Mouse (Mus musculus) liver, embryonic 14.5 days (tissue): Measurements from ENCODE around the gene Creb3l2.

Experiments
- CTCF ChIP-seq: IDR thresholded peaks from 2 replicates; pipeline ENCODE4 v1.5.1; 2016; ENCODE audit warnings: antibody characterized with exemption, low read depth, control low read depth
- EP300 ChIP-seq: IDR thresholded peaks from 2 replicates; pipeline ENCODE4 v1.6.1; 2016; ENCODE audit warnings: antibody characterized with exemption, low read depth

DNA sequence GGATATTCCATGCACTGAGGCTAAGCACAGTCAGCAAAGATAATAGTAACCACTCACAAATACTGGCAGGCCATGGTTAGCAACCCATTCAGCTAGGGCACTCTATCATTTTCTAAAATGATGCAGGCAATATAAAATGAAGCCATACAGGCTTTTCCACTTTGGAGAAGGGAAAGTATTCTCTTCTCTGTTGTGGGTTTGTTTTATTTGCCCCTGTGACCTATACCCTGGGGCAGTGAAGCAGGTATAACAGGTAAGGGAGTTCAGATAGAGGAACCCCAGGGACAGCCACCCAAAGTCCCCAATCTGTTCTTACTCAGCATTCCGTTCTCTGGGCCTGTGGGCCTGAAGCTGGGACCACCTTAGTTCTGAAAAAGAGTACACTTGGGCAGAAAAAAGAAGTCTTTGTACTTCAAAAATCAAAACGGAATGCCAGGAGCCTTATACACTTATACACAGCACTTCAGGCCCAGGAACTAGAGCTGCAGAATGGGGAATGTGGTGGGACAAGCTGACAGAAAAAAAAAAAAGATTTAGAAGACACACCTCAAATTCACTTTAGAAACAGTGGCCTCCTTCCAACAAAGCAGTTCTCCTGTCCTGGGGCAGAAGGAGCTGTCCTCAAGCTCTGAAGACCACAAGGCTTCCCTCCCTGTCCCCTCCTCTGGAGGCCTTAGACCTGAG is 56.2 kb downstream of the Creb3l2 start:
- TF ChIP-seq CTCF = no peak
- no peak for TF ChIP-seq EP300
